Mouse (Mus musculus) gastrocnemius, postnatal 14 days (tissue): Measurements from ENCODE around the gene Fto. TPM values are rescaled to one million over a fixed set of nuclear protein-coding genes. Genes with fewer than 3 reads are reported as not detected.

Experiments used
- DNase-seq: peaks from one replicate; pipeline ENCODE4 v3.0.0; 2021; ENCODE audit warnings: mixed read lengths
- intact Hi-C: fragments of 180-260 bp; cut with DNase I; formaldehyde crosslinking; loops from one replicate; pipeline ENCODE4 v1.15.1; 2025; ENCODE audit warnings: low total_unique reads
- total RNA-seq, 2 experiments: library from RNA; stranded (reverse); gene quantifications; 2 replicates each; pipeline ENCODE4 v1.2.3; 2021

Gene Fto
- total RNA-seq, 2 experiments from 2014 or later: 84.9 to 96.5 TPM

- no peak for DNase-seq
Measured at GRCm38 (mm10) chr8:91353062-91353461, 39.7 kb downstream of the Fto start.

DNA sequence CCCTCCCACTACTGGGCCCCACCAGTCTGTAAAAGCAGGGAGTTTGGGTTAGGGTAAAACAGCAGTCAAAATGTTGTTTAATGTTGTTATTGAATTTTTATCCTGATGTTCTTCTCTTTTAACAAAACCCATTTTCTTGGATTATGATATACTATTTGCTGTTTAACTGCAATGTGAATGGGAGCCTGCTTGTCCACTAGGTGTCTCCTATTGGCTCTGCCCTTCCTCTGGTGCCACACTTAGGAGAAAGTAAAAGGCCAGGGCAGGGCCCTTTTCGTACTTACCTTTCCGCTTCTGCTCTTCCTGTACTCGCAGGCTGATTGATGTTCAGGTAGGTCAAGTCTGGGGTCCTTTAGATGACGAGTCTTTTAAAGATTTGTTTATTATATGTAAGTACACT, 40.6 kb downstream of the Fto start:
- intact Hi-C loops: no loop called here
- no peak for DNase-seq

More at GRCm38 (mm10) chr8:91353062-91353461, 39.7 kb downstream of the Fto start:
- intact Hi-C loops: no loop called here

GRCm38 (mm10) chr8:91355301-91355905, 42.1 kb downstream of the Fto start:
- DNase-seq: no peak
- intact Hi-C loops: no loop called here

GRCm38 (mm10) chr8:91355956-91356699, 42.8 kb downstream of the Fto start:
- no peak for DNase-seq
- intact Hi-C loops: no loop called here

- no peak for DNase-seq
- intact Hi-C loops: no loop called here
Measured at GRCm38 (mm10) chr8:91357493-91358014, 44.2 kb downstream of the Fto start.

DNA sequence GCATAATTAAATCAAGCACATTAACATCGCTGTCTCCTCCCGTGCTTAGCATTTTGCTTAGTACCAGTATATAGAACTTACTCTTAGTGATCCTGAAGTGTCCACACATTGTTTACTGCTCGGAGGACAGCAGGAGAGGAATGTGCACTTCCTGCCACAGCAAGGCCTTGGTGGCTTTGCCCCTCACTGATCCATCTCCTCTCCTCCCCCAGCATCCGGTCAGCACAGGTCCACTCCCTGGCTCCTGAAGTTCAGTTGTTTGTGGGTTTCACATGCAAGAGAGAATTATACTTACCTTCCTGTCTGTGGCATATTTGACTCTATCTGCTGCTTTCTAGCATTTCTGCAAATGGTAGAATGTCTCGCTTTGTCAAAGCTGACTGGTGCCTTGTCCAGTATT, 44.7 kb downstream of the Fto start:
- intact Hi-C loops: no loop called here
- no peak for DNase-seq

DNA sequence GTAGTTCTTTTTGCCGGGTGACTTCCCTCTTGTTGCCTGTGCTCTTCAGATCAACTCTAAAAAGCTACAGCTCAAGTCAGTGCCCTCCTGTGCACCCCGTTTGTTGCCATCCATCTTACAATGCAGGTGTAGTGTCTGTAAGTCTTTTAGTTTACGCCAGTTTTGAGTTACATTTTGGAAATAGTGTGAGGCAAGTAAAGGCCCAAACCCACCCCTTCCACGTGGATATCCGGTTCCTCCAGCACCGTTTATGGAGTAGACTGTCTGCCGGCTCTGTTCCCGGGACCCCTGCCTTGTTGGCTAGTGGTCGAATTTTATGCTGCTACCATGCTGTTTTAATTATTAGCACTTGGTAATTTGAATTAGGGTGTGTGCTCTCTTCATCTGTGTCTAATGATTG, 46.2 kb downstream of the Fto start:
- DNase-seq: no peak
- intact Hi-C loops: no loop called here

- intact Hi-C loops: no loop called here
- DNase-seq: no peak
Measured at GRCm38 (mm10) chr8:91360644-91361357, 47.5 kb downstream of the Fto start.

DNA sequence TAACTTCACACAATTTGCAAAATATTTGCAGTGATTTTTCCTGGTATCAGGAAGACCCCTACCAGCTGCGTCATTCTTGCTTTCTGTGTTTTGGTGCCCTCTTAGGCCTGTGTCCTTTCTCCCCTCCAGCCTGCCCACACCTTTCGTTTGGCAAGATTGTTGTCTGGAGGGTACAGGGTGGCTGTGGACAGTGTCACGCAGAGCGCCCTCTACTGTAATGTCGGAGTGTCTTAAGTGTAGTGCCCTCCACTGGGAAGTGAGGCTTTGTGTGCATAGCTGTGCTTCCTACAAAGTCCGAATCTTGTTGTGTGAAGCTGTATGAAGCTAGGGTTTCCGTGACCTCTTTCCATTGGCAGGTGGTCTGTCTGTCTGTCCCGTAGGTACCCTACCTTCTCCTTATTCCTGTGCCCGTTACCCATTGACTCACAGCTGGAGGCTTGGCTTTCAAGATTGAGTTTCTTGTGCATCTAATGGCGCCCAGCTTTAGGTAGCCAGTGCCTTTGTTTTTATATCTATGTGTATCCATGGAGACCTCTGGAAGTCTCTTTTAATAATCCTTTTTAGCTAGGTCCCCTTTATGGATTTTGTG, 50.0 kb downstream of the Fto start:
- intact Hi-C loops: no loop called here
- no peak for DNase-seq

GRCm38 (mm10) chr8:91364216-91364615, 50.9 kb downstream of the Fto start:
- DNase-seq: no peak
- intact Hi-C loops: no loop called here

DNA sequence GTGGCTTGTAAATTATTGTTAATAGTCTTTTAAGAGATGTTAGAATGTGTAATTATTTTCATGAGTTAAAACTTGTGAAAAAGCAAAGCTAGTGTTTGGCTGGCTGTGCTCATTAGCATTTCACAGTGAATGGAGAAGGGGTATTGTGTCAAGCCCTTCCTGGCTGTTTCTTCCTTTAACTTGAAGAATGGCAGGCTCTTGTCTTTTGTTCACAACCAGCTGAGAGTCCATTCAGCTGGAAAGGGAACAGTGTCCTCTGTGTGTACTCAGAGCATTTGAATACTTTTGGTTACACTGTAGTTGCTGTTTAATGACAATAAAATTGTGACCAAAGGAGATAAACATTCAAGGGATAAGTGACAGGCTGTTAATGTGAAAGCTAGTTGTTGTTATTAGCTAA, 52.5 kb downstream of the Fto start:
- intact Hi-C loops: no loop called here
- no peak for DNase-seq

GRCm38 (mm10) chr8:91370899-91371298, 57.6 kb downstream of the Fto start:
- intact Hi-C loops: no loop called here
- DNase-seq: no peak

- peak; percentile 59 for DNase-seq
- intact Hi-C loops: no loop called here
Measured at GRCm38 (mm10) chr8:91371995-91372394, 58.7 kb downstream of the Fto start.

GRCm38 (mm10) chr8:91372780-91373577, 59.7 kb downstream of the Fto start:
- DNase-seq: no peak
- intact Hi-C loops: no loop called here

GRCm38 (mm10) chr8:91375054-91375938, 62.0 kb downstream of the Fto start:
- no peak for DNase-seq
- intact Hi-C loops: no loop called here

- intact Hi-C loops: no loop called here
- peak; percentile 74 for DNase-seq
Measured at GRCm38 (mm10) chr8:91376785-91377184, 63.5 kb downstream of the Fto start.

- no peak for DNase-seq
- intact Hi-C loops: no loop called here
Measured at GRCm38 (mm10) chr8:91377275-91377674, 64.0 kb downstream of the Fto start.

- intact Hi-C loops: no loop called here
- DNase-seq: peak; percentile 80
Measured at GRCm38 (mm10) chr8:91378846-91379499, 65.6 kb downstream of the Fto start.
